Mouse (Mus musculus): ENCODE results near the gene Gm9970.
"Not testable (repeated sequence)": the region's sequence is repeated elsewhere in the genome, so short reads cannot be mapped to it uniquely, and the experiment has no call there.

Gm9970 gene

DNA sequence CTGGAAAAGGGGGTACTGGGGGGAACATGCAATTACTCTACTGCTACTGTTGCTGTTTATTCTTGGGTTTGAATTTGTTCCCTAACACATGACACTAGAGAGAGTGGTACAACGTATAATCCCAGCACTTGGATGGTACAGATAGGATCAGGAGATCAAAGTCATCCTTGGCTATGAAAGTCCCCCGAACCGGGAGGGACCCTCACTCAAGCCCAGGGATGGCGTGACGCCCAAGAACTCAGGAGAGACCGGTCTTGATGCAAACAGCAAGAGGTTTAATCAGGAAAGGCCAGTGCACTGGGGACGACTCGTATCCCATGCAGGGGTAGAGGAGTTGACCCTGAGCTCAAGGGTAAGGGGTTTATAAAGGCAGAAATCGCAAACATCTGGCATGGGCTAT lies 18.3 kb downstream of the Gm9970 start:
- DNase-seq (ENCODE audit: low spot score): no peak

- peak; percentile 87 for DNase-seq (ENCODE audit: low spot score)
Measured at GRCm38 (mm10) chr5:31221304-31221945, 19.6 kb downstream of the Gm9970 start.

GRCm38 (mm10) chr5:31220448-31221303 lies 20.4 kb downstream of the Gm9970 start, which contains the start of gene Ppm1g:
Gene Ppm1g (minus strand): TSS chr5:31220687.
- peak; percentile 97 for DNase-seq (ENCODE audit: low spot score)

- peak; percentile 64 for DNase-seq (ENCODE audit: low spot score)
Measured at GRCm38 (mm10) chr5:31219911-31220447, 21.1 kb downstream of the Gm9970 start.

DNA sequence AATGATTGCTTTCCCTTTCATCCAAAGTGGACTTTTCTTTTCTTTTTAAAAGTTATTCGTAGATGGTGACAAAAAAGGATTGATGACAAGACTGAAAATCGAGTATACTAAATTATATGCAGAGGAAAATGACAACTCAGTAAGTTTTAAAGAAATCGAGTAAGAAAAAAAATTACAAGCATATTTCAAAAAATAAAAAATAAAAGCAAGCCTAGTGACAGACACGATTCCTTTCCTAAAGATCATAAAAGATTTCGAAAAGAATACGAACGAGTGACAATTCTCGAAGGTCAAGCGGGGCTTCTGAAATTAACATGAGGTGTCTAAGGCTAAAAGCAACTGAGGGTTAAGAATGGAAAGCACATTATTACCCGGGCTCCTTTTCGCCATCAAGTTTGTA lies 21.6 kb downstream of the Gm9970 start:
- DNase-seq (ENCODE audit: low spot score): no peak

GRCm38 (mm10) chr5:31219070-31219469 lies 22.0 kb downstream of the Gm9970 start:
- DNase-seq (ENCODE audit: low spot score): peak; percentile 60

- DNase-seq (ENCODE audit: low spot score): no peak
Measured at GRCm38 (mm10) chr5:31218294-31218693, 22.7 kb downstream of the Gm9970 start.

DNA sequence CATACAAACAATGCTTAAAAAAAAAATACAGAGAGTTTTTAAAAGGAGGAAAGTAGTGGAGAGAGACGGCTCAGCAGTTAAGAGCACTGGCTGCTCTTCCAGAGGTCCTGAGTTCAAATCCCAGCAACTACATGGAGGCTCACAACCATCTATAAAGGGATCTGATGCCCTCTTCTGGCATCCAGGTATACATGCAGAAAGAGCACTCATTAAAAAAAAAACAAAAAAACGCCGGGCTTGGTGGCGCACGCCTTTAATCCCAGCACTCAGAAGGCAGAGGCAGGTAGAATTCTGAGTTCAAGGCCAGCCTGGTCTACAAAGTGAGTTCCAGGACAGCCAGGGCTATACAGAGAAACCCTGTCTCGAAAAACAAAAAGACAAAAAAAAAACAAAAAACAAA lies 24.5 kb downstream of the Gm9970 start:
- DNase-seq (ENCODE audit: low spot score): not testable (repeated sequence)

- DNase-seq (ENCODE audit: low spot score): no peak
Measured at GRCm38 (mm10) chr5:31204421-31204820, 36.6 kb downstream of the Gm9970 start.

DNA sequence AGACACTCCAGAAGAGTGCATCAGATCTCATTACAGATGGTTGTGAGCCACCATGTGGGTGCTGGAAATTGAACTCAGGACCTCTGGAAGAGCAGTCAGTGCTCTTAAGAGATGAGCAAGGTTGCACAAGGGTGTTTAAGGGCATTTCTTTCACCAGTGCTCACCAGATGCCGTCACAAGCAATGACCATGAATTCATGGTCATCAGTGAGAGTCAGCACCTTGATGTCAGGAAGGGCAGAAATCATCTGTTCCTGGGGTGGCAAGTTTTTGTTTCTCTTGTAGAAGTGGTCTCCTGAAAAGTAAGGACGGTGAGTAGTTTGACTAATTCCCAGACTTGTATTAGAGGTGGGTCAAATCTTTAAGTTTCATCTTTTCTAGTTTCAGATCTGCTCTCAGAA lies 37.2 kb downstream of the Gm9970 start:
- no peak for DNase-seq (ENCODE audit: low spot score)

GRCm38 (mm10) chr5:31202933-31203332 lies 38.1 kb downstream of the Gm9970 start:
- no peak for DNase-seq (ENCODE audit: low spot score)

- peak; percentile 98 for DNase-seq (ENCODE audit: low spot score)
Measured at GRCm38 (mm10) chr5:31201742-31202590, 39.1 kb downstream of the Gm9970 start, which contains the start of gene Zfp513. Gene Zfp513 (minus strand): TSS chr5:31202303.

GRCm38 (mm10) chr5:31201042-31201741 lies 39.8 kb downstream of the Gm9970 start:
- DNase-seq (ENCODE audit: low spot score): no peak

GRCm38 (mm10) chr5:31200327-31200768 lies 40.7 kb downstream of the Gm9970 start:
- no peak for DNase-seq (ENCODE audit: low spot score)

DNA sequence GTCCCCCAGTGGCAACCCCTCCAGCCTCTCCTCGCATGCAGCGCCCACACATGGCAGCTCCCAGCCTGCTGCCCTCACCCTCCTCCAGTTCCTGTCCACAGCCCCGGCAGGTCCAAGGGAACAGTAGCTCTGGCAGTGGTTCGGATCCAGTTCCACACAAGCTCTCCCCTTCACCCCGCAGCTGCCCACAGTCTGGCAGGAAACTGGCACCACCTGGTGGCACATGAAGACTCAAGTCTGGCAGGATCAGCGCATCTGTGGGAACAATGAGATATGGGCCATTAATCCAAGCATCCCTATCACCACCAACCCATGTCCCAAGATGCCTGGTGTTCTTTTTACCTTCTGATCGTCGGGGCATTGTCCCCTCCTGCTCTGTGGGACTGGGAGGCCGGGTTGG lies 41.1 kb downstream of the Gm9970 start:
- DNase-seq (ENCODE audit: low spot score): no peak

GRCm38 (mm10) chr5:31199321-31199892 lies 41.6 kb downstream of the Gm9970 start:
- no peak for DNase-seq (ENCODE audit: low spot score)

DNA sequence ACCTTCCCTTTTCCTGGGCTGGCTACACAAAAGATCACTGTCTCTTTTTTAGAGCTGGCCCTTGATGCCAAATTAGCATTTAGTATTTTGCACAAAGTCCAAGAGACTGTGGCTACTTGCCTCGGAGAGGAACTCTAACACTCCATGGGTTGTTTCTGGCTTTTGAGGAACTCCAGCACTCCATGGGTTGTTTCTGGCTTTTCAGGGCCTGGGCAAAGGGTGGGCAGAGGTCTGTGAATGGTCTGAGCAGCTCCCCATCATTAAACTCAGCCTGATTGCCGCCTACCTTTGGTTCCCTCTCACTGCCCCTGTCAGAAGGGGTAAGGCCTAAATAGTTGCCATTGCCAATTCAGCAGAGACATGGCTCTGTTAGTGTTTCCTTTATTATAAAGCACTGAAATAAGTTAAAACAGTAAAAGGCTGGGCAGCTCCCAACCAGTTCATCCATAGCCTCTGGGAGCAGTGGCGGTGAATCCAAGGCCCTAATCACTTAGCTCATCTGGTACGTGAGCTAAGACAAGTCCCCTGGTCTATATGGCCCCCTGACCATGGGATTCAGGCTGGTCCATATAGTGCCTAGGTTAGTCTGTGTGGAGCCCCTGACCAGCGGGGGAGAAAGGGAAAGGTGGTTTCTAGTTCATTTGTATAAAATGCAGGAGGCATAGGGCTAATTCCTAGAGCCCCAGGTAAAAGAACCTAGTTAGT lies 42.3 kb downstream of the Gm9970 start:
- no peak for DNase-seq (ENCODE audit: low spot score)

DNA sequence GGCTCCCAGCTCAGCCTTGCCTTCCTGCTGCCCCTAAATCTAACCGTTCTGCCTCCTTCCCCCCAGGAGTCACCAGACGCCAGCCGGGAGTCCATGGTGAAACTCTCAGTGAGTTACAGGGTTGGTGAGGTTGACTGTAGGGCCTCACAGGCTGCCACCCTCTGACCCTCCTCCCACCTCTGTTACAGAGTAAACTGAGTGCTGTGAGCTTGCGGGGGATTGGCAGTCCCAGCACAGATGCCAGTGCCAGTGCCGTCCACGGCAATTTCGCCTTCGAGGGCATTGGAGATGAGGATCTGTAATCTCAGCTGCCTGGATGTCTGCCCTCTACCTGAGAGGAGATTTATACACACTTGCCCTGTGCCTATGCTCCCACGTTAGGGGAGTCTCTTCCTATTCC lies 42.9 kb downstream of the Gm9970 start:
- DNase-seq (ENCODE audit: low spot score): no peak

- no peak for DNase-seq (ENCODE audit: low spot score)
Measured at GRCm38 (mm10) chr5:31197072-31197471, 44.0 kb downstream of the Gm9970 start.

DNA sequence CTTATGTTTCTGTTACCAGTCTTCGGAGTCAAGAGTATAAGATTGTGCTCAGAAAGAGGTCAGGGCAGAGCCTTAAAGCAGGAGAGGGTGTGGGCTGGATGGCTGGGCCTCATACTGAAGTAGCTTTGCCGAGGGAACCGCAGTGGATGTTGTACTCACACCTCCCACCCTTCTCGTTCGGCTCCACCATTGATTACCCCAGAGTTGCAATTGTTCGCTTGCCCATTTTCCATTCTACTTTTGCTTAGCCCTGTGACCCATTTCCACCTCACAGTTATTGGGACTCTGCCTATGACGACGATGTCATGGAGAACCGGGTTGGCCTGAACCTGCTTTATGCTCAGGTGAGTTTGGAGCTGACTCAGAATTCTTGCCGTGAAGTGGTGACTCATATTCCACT lies 44.8 kb downstream of the Gm9970 start:
- DNase-seq (ENCODE audit: low spot score): no peak
